ENCODE assay signal across 21 mouse cellular contexts in the genomic region with DNA sequence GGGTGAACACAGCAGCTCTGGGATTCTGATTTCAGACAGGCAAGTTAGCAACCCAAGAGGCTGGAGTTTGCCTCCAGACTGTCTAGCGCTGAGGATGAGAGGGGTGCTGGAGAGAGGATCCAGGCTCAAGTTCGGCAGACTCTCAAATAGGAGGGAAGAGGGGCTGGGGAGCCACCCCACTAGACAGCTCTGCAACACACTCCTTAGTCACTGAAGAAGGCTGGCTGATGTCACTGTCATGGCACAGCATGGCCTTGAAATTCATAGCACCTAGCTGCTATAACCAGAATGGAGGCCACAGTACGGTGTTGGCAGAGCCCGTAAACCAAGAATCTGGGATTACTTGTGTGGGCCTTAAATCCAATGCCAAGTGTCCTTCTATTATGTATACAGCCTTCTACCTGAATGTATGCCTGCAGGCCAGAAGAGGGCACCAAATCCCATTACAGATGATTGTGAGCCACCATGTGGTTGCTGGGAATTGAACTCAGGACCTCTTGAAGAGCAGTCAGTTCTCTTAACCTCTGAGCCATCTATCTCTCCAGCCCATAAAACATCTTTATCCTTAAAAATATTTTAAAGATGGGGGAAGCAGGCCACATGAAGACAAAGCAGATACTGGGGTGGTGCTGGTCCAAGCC. TPM values are rescaled to one million over a fixed set of nuclear protein-coding genes. Genes with fewer than 3 reads are reported as not detected.
DNase-seq lines count a peak whose midpoint lies in the region; ATAC-seq and TF ChIP-seq lines count a peak whose summit lies in the region.
"Had no signal": no experiment of that assay in that cellular context is flagged by ENCODE, and none has a peak within 500 bp of the region (broad histone marks: within the 10 kb centered on the region; RNA-seq: fewer than 3 reads in every experiment).

No protein-coding gene starts in this region.

- TF ChIP-seq RAD21 in MEL (IDR thresholded peaks at IDR 0.05; ENCODE audit: low read depth, low read length): peak; percentile 33

- no peak for DNase-seq in forebrain, postnatal 0 days
- no peak for DNase-seq in forebrain, embryonic 14.5 days (ENCODE audit: low spot score)
- no peak for DNase-seq in liver, embryonic 13.5 days
- no peak for DNase-seq in liver, embryonic 11.5 days (ENCODE audit: low spot score)
- DNase-seq in MEL (ENCODE audit: low read depth, low spot score): peak; percentile 58
- DNase-seq in naive thymus-derived CD4-positive, alpha-beta T cell, adult 2 months (ENCODE audit: low read depth): peak; percentile 57
- DNase-seq in testis, postnatal 14 days (ENCODE audit: low spot score): no peak

- no peaks in the 10 kb centered on the region for H3K9me3 ChIP-seq in forebrain, postnatal 0 days (ENCODE audit: low read length)
- H3K9me3 ChIP-seq in forebrain, embryonic 14.5 days (replicated peaks; ENCODE audit: control insufficient read depth, low read length): no peaks in the 10 kb centered on the region
- H3K9me3 ChIP-seq in liver, embryonic 13.5 days (replicated peaks): no peaks in the 10 kb centered on the region
- H3K9me3 ChIP-seq in liver, embryonic 11.5 days (ENCODE audit: control insufficient read depth, low read length): no peaks in the 10 kb centered on the region
- H3K9me3 ChIP-seq in MEL (replicated peaks; ENCODE audit: insufficient read depth, low read length): no peaks in the 10 kb centered on the region
- H3K9me3 ChIP-seq: embryonic facial prominence, embryonic 13.5 days; heart, embryonic 13.5 days; midbrain, embryonic 13.5 days; stomach, embryonic 15.5 days had no signal

- H3K9ac ChIP-seq in forebrain, postnatal 0 days: no peak overlapping the region
- no peak overlapping the region for H3K9ac ChIP-seq in forebrain, embryonic 14.5 days (ENCODE audit: low read length)
- H3K9ac ChIP-seq in liver, embryonic 13.5 days: no peak overlapping the region
- no peak overlapping the region for H3K9ac ChIP-seq in liver, embryonic 11.5 days (ENCODE audit: low read depth, low read length)
- no peak overlapping the region for H3K9ac ChIP-seq in MEL (ENCODE audit: control insufficient read depth, low read depth, low read length, poor library complexity, severe bottlenecking)
- H3K9ac ChIP-seq: embryonic facial prominence, embryonic 13.5 days; heart, embryonic 13.5 days; midbrain, embryonic 13.5 days; stomach, embryonic 15.5 days had no signal

- H3K36me3 ChIP-seq in forebrain, postnatal 0 days (ENCODE audit: insufficient read depth): peaks cover 22% of the 10 kb centered on the region
- peaks cover 24% of the 10 kb centered on the region for H3K36me3 ChIP-seq in forebrain, embryonic 14.5 days (ENCODE audit: control insufficient read depth, insufficient read depth, low read length)
- peaks cover 45% of the 10 kb centered on the region for H3K36me3 ChIP-seq in liver, embryonic 13.5 days
- H3K36me3 ChIP-seq in liver, embryonic 11.5 days (ENCODE audit: control insufficient read depth, insufficient read depth, low read length): peaks cover 28% of the 10 kb centered on the region
- H3K36me3 ChIP-seq in MEL (ENCODE audit: control insufficient read depth in 1 of 2, insufficient read depth in 2 of 2, low read length in 2 of 2): no peaks in the 10 kb centered on the region; a peak in 1 of 4 replicates

- no peaks in the 10 kb centered on the region for H3K4me1 ChIP-seq in forebrain, postnatal 0 days (ENCODE audit: insufficient read depth)
- no peaks in the 10 kb centered on the region for H3K4me1 ChIP-seq in forebrain, embryonic 14.5 days (ENCODE audit: control insufficient read depth, insufficient read depth, low read length)
- H3K4me1 ChIP-seq in liver, embryonic 13.5 days (replicated peaks): peaks cover 37% of the 10 kb centered on the region
- peaks cover 15% of the 10 kb centered on the region for H3K4me1 ChIP-seq in liver, embryonic 11.5 days (replicated peaks; ENCODE audit: control insufficient read depth, insufficient read depth, low read length)
- peaks cover 0 to 3% of the 10 kb centered on the region in 2 experiments; a peak in 1 of 4 replicates for H3K4me1 ChIP-seq in MEL (ENCODE audit: control insufficient read depth in 1 of 2, insufficient read depth in 2 of 2, low read length in 2 of 2)
- H3K4me1 ChIP-seq: embryonic facial prominence, embryonic 13.5 days; midbrain, embryonic 13.5 days had no signal

- H3K27ac ChIP-seq in forebrain, postnatal 0 days (ENCODE audit: low read depth, low read length): no peak overlapping the region
- no peak overlapping the region for H3K27ac ChIP-seq in forebrain, embryonic 14.5 days (ENCODE audit: low read depth, low read length)
- peak overlapping the region; percentile 24; the same call in 1 of the 2 replicates for H3K27ac ChIP-seq in liver, embryonic 13.5 days
- no peak overlapping the region for H3K27ac ChIP-seq in liver, embryonic 11.5 days (ENCODE audit: low read depth, low read length)
- H3K27ac ChIP-seq in MEL (ENCODE audit: control insufficient read depth, low read depth, low read length): no peak overlapping the region
- H3K27ac ChIP-seq: embryonic facial prominence, embryonic 13.5 days; heart, embryonic 13.5 days; macrophage; midbrain, embryonic 13.5 days; stomach, embryonic 15.5 days had no signal

- no peaks in the 10 kb centered on the region for H3K27me3 ChIP-seq in forebrain, postnatal 0 days (ENCODE audit: insufficient read depth, low read length)
- H3K27me3 ChIP-seq in forebrain, embryonic 14.5 days (replicated peaks; ENCODE audit: control insufficient read depth, insufficient read depth, low read length): no peaks in the 10 kb centered on the region
- H3K27me3 ChIP-seq in liver, embryonic 13.5 days: no peaks in the 10 kb centered on the region
- H3K27me3 ChIP-seq in liver, embryonic 11.5 days (replicated peaks; ENCODE audit: control insufficient read depth, insufficient read depth, low read length): no peaks in the 10 kb centered on the region
- H3K27me3 ChIP-seq in MEL (ENCODE audit: control insufficient read depth in 1 of 2, insufficient read depth in 2 of 2, low read length in 2 of 2): no peaks in the 10 kb centered on the region
- H3K27me3 ChIP-seq: embryonic facial prominence, embryonic 13.5 days; midbrain, embryonic 13.5 days; stomach, embryonic 15.5 days had no signal

- ATAC-seq in forebrain, postnatal 0 days: no peak
- ATAC-seq in forebrain, embryonic 14.5 days: no peak
- ATAC-seq in liver, embryonic 13.5 days (ENCODE audit: low read depth): no peak
- ATAC-seq in liver, embryonic 11.5 days (replicated peaks; ENCODE audit: low FRiP score): no peak
- ATAC-seq in frontal cortex, adult (ENCODE audit: low TSS enrichment): no peak
- ATAC-seq: midbrain, embryonic 13.5 days had no signal

- no peak overlapping the region for H3K4me2 ChIP-seq in forebrain, postnatal 0 days (ENCODE audit: low read depth)
- H3K4me2 ChIP-seq in forebrain, embryonic 14.5 days (ENCODE audit: low read length): no peak overlapping the region
- no peak overlapping the region for H3K4me2 ChIP-seq in liver, embryonic 13.5 days
- H3K4me2 ChIP-seq in liver, embryonic 11.5 days: no peak overlapping the region
- H3K4me2 ChIP-seq: embryonic facial prominence, embryonic 13.5 days; heart, embryonic 13.5 days; midbrain, embryonic 13.5 days; stomach, embryonic 15.5 days had no signal

- 0 out of 2 replicates have a peak, but pooled peaks have one; percentile 15 for TF ChIP-seq CTCF in forebrain, postnatal 0 days (IDR thresholded peaks at IDR 0.05; ENCODE audit: low read depth)
- TF ChIP-seq CTCF in MEL (IDR thresholded peaks at IDR 0.05 in 2 of 3, conservative IDR thresholded peaks at IDR 0.05 in 1 of 3; ENCODE audit: control insufficient read depth in 1 of 3, insufficient read depth in 1 of 3, low read depth in 2 of 3, low read length in 3 of 3, poor library complexity in 1 of 3, severe bottlenecking in 1 of 3): peak; percentile 31 to 61 (median 40); a peak in 5 of 6 replicates

- no peak for TF ChIP-seq EP300 in MEL (IDR thresholded peaks at IDR 0.05; ENCODE audit: low read depth in 1 of 2, low read length in 2 of 2)

- no peaks in the 10 kb centered on the region for H3K79me2 ChIP-seq in MEL (ENCODE audit: control insufficient read depth, insufficient read depth, low read length, poor library complexity)

- WGBS in forebrain, postnatal 0 days: 89% methylated on average over 4 of the region's 4 CpGs
- 84% methylated on average over 4 of the region's 4 CpGs for WGBS in forebrain, embryonic 14.5 days
- 71% methylated on average over 4 of the region's 4 CpGs for WGBS in liver, embryonic 13.5 days (ENCODE audit: insufficient replicate concordance)
- 78% methylated on average over 4 of the region's 4 CpGs for WGBS in liver, embryonic 11.5 days

- H3K4me3 ChIP-seq in forebrain, postnatal 0 days (ENCODE audit: low read depth, low read length): no peak overlapping the region
- no peak overlapping the region for H3K4me3 ChIP-seq in forebrain, embryonic 14.5 days (ENCODE audit: low read depth, low read length)
- H3K4me3 ChIP-seq in liver, embryonic 13.5 days (replicated peaks): no peak overlapping the region
- H3K4me3 ChIP-seq in liver, embryonic 11.5 days (ENCODE audit: low read depth, low read length): no peak overlapping the region
- H3K4me3 ChIP-seq in MEL (ENCODE audit: control insufficient read depth in 1 of 2, insufficient read depth in 1 of 2, low read depth in 2 of 2, low read length in 2 of 2): no peak overlapping the region
- H3K4me3 ChIP-seq: embryonic facial prominence, embryonic 13.5 days; heart, embryonic 13.5 days; midbrain, embryonic 13.5 days; stomach, embryonic 15.5 days had no signal

- no peak for TF ChIP-seq POLR2A in MEL (IDR thresholded peaks at IDR 0.05; ENCODE audit: control insufficient read depth in 1 of 2, insufficient read depth in 1 of 2, low read depth in 1 of 2, low read length in 2 of 2, poor library complexity in 1 of 2)

RNA-seq across cellular contexts. Expression of gene Apol8, which starts 0.9 kb away (rescaled TPM):
- 0.08 and 2.0 TPM in 2 replicates for total RNA-seq in forebrain, postnatal 0 days (2014; rRNA removed)
- polyA plus RNA-seq in forebrain, postnatal 0 days (2015; fragmentation: Nextera tagmentation; extraction: Ambion mirVana): 0.36 and 0.44 TPM in 2 replicates
- 0.06 TPM in 1 of 2 replicates, not detected in the other for polyA plus RNA-seq in forebrain, embryonic 14.5 days (2014; fragmentation: Nextera tagmentation; extraction: Ambion mirVana)
- polyA plus RNA-seq in liver, embryonic 13.5 days (2015; fragmentation: Nextera tagmentation; extraction: Ambion mirVana): 29.8 and 34.9 TPM in 2 replicates
- 2.9 and 3.2 TPM in 2 replicates for polyA plus RNA-seq in liver, embryonic 11.5 days (2014; fragmentation: Nextera tagmentation; extraction: Ambion mirVana)
- total RNA-seq in MEL (2012; rRNA removed): 0.39 and 1.4 TPM in 2 replicates
- under 1 TPM in 1 of 2 experiments, not detected in 1; 0.74 TPM for polyA plus RNA-seq in MEL (2012; ENCODE audit: insufficient read depth in 1 of 2, insufficient read length in 2 of 2, low read depth in 1 of 2, low replicate concordance in 2 of 2, missing spikeins in 1 of 2)
- total RNA-seq: adrenal gland, adult 18-20 months had no signal
- polyA plus RNA-seq: macrophage had no signal

RNA-seq across cellular contexts. Expression of gene Apol9b, which starts 28.9 kb away (rescaled TPM):
- not detected in 2 replicates for total RNA-seq in forebrain, postnatal 0 days (2014; rRNA removed)
- polyA plus RNA-seq in forebrain, postnatal 0 days (2015; fragmentation: Nextera tagmentation; extraction: Ambion mirVana): 0.16 TPM in 1 of 2 replicates, not detected in the other
- not detected in 2 replicates for polyA plus RNA-seq in forebrain, embryonic 14.5 days (2014; fragmentation: Nextera tagmentation; extraction: Ambion mirVana)
- polyA plus RNA-seq in liver, embryonic 13.5 days (2015; fragmentation: Nextera tagmentation; extraction: Ambion mirVana): not detected in 2 replicates
- not detected in 2 replicates for polyA plus RNA-seq in liver, embryonic 11.5 days (2014; fragmentation: Nextera tagmentation; extraction: Ambion mirVana)
- total RNA-seq in MEL (2012; rRNA removed): not detected in 2 replicates
- polyA plus RNA-seq in MEL (2012; ENCODE audit: insufficient read depth in 1 of 2, insufficient read length in 2 of 2, low read depth in 1 of 2, low replicate concordance in 2 of 2, missing spikeins in 1 of 2): not detected
- total RNA-seq: gastrocnemius, postnatal 4 days; layer of hippocampus, adult 8-10 months; left cerebral cortex, postnatal 25 days had no signal
- polyA plus RNA-seq: embryonic facial prominence, embryonic 13.5 days; liver, embryonic 16.5 days; midbrain, embryonic 13.5 days; neural tube, embryonic 11.5 days had no signal

RNA-seq across cellular contexts. Expression of gene Apol7e, which starts 59.0 kb away (rescaled TPM):
- not detected in 2 replicates for total RNA-seq in forebrain, postnatal 0 days (2014; rRNA removed)
- polyA plus RNA-seq in forebrain, postnatal 0 days (2015; fragmentation: Nextera tagmentation; extraction: Ambion mirVana): 0.08 TPM in 1 of 2 replicates, not detected in the other
- polyA plus RNA-seq in forebrain, embryonic 14.5 days (2014; fragmentation: Nextera tagmentation; extraction: Ambion mirVana): not detected in 2 replicates
- polyA plus RNA-seq in liver, embryonic 13.5 days (2015; fragmentation: Nextera tagmentation; extraction: Ambion mirVana): not detected in 2 replicates
- not detected in 2 replicates for polyA plus RNA-seq in liver, embryonic 11.5 days (2014; fragmentation: Nextera tagmentation; extraction: Ambion mirVana)
- not detected in 2 replicates for total RNA-seq in MEL (2012; rRNA removed)
- polyA plus RNA-seq in MEL (2012; ENCODE audit: insufficient read depth in 1 of 2, insufficient read length in 2 of 2, low read depth in 1 of 2, low replicate concordance in 2 of 2, missing spikeins in 1 of 2): not detected
- total RNA-seq: layer of hippocampus, adult 8-10 months had no signal
- polyA plus RNA-seq: C2C12; embryonic facial prominence, embryonic 13.5 days; kidney, embryonic 16.5 days; liver, embryonic 16.5 days; midbrain, embryonic 13.5 days; neural tube, embryonic 11.5 days had no signal

Comparison
In these comparisons a context has a peak if more than half of its experiments do, and no peak if none do; other contexts are left out.
1. DNase-seq: peak in MEL (single experiment) and naive thymus-derived CD4-positive, alpha-beta T cell, adult 2 months (single experiment); none in forebrain, postnatal 0 days (single experiment), forebrain, embryonic 14.5 days (single experiment), liver, embryonic 13.5 days (single experiment), liver, embryonic 11.5 days (single experiment) and testis, postnatal 14 days (single experiment).